Mouse (Mus musculus): ENCODE measurements at regions not wholly inside any gene's neighbourhood (a gene's known extent, or its start where the extent isn't known, plus 50 kb on each side); places are given as distances from the start of the nearest gene placed in this dataset.

DNA sequence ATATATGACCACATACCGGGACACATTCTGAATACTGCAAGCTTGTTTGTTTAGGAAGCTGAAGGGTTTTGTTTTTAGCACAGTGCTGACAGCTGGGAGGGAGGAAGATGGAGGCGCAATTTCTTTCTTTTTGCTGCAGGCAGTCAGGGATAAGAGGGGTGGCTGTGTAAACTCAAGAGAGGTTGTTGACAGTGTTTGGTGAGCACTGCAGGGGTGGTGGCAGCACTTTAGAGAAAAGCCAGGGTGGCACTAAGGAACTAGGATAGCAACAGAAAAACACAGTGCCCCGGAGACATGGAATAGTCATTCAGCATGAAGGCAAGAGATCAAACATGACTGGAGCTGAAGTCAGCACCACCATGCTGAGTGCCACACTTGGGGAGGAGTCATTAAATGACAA is 51.9 kb upstream of the 1700009N14Rik start:
- no peak overlapping the region for H3K27ac ChIP-seq (replicated peaks; ENCODE audit: insufficient read depth, low read depth, low read length)
- no peaks in the 10 kb centered on the region for H3K27me3 ChIP-seq (ENCODE audit: control insufficient read depth, insufficient read depth, low read length)
- WGBS = 29% methylated on average over 3 of the region's 3 CpGs
- DNase-seq (ENCODE audit: extremely low read depth, low read depth, low spot score) = no peak
- TF ChIP-seq POLR2A (IDR thresholded peaks at IDR 0.05; ENCODE audit: extremely low read depth, insufficient read depth, low read length) (no peak), CTCF (IDR thresholded peaks at IDR 0.05; ENCODE audit: low read depth, low read length) (no peak)
- H3K79me2 ChIP-seq (ENCODE audit: control insufficient read depth, insufficient read depth, low read length) = no peaks in the 10 kb centered on the region
- no peaks in the 10 kb centered on the region for H3K4me1 ChIP-seq (ENCODE audit: control insufficient read depth, insufficient read depth, low read length)
- H3K4me3 ChIP-seq (ENCODE audit: insufficient read depth, low read depth, low read length) = no peak overlapping the region
- no peaks in the 10 kb centered on the region for H3K36me3 ChIP-seq (ENCODE audit: control insufficient read depth, insufficient read depth, low read length)
- no peak overlapping the region for H3K9ac ChIP-seq (ENCODE audit: low read depth, low read length)
